Mouse (Mus musculus) heart, postnatal 0 days (tissue): ENCODE results near the gene Nsd2.

Experiments
- CTCF ChIP-seq: IDR thresholded peaks from 2 replicates; pipeline ENCODE4 v1.5.1; 2016; ENCODE audit warnings: antibody characterized with exemption, control low read depth, low read depth
- EP300 ChIP-seq: IDR thresholded peaks from 2 replicates; pipeline ENCODE4 v1.6.1; 2016; ENCODE audit warnings: antibody characterized with exemption, low read depth

- no peak for TF ChIP-seq CTCF
- TF ChIP-seq EP300 = no peak
Measured at GRCm38 (mm10) chr5:33901278-33901677, 80.8 kb downstream of the Nsd2 start.
